Mouse (Mus musculus) heart, postnatal 36 days (tissue): ENCODE measurements around the gene Olfr1090. TPM values are rescaled to one million over a fixed set of nuclear protein-coding genes. Genes with fewer than 3 reads are reported as not detected.

ENCODE experiments used
- DNase-seq, 2 experiments: peaks; one replicate each; pipeline ENCODE4 v3.0.0; 2021 to 2022
- intact Hi-C: fragments of 180-260 bp; cut with DNase I; formaldehyde crosslinking; loops from one replicate; pipeline ENCODE4 v1.15.1; 2025
- total RNA-seq, 2 experiments: library from RNA; stranded (reverse); gene quantifications; 2 replicates each; pipeline ENCODE4 v1.2.3; 2021

The Olfr1090 gene
- total RNA-seq = not detected

DNA sequence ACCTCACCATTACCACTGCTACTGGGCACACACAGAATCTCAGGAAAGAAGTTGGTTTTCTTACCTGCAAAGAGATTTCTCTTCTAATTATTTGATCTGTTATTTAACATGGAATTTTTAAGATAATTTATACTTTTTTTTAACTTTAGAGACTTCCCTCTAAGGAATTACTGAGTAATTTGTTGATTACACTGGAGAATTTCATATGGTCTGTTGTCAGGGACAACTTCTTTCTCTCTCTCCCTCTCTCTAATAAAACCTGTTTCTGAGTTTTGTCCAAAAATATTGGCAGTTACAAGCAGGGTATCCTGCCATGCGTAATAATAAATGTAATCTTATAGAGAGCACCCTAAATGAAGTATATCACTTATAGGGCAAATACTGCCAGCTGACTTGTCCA, at the start of gene Olfr1090:
TSS of gene Olfr1090 (minus strand) at position 101 of the 400 bp plus-strand sequence.
- intact Hi-C loops = no loop called here
- DNase-seq = no peak

DNA sequence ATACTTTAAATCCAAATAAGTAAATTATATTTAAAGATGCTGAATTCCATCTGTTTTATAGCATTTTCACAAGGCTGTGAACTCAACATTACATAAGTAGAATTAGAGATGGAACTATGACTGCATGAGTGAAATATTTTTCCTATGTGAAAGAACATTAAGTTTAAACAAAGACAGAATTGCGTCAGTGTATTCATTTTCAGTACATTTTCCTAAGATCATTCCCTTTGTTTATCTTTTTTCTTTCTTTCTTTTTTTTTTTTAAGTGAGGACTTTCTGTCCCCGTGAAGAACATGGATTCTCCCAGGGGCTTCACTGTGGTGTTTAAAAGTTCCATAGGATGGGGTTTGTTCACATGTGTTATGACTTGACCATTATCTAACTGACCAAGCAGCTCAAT, 23.4 kb upstream of the Olfr1090 start, which contains the start of gene Olfr1093:
TSS of gene Olfr1093 (plus strand) at position 301 of the 400 bp plus-strand sequence.
- no peak for DNase-seq
- intact Hi-C loops = no loop called here

DNA sequence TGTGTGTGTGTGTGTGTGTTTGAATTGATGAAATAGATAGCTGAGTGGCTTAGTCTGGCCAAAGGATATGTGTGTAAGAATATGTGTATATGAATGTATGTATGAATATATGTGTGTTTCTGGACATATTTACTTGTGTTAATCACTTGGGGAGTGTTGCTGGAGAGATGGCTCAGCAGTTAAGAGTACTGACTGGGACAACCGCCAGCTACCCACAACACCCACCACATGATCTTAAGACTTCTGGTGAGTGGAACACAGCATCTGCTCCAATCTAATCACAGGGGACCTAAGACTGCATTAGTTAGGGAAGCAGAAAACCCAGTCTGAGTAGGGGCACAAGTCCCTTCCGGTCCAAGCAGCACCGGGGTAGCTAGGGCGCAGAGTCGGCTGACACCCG, 2.3 kb upstream of the Olfr1090 start:
- intact Hi-C loops = no loop called here
- DNase-seq = no peak

DNA sequence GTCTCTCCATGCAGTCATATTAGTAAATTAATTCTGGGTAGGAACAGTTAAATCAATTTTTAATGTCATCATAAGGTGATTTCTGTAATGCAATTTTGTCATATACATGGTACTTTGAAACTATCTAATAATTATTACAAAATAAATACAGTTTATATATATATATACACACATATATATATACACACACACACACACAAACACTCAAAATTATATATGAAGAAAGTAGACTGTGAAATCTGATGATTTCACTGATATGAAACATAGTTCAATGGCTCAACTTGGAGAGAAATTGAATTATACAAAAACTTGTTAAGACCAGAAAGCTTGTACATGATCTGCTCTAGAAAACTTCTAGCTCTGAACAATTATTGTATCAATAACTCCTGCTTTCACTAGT, 25.2 kb downstream of the Olfr1090 start, which contains the start of gene Olfr1089:
TSS of gene Olfr1089 (minus strand) at position 101 of the 400 bp plus-strand sequence.
- DNase-seq = no peak
- intact Hi-C loops = no loop called here

Other genes starting within 250 kb of the Olfr1090 start
- gene Olfr1079, start 216.5 kb downstream of the Olfr1090 start, total RNA-seq = not detected
- gene Olfr1080, start 200.8 kb downstream of the Olfr1090 start, total RNA-seq = not detected
- not detected for gene Olfr1082, start 160.0 kb downstream of the Olfr1090 start, total RNA-seq
- not detected for gene Olfr1084, start 119.3 kb downstream of the Olfr1090 start, total RNA-seq
- gene Olfr1085, start 97.0 kb downstream of the Olfr1090 start, total RNA-seq = not detected
- gene Olfr1086, start 78.9 kb downstream of the Olfr1090 start, total RNA-seq = not detected
- not detected for gene Olfr1087, start 60.6 kb downstream of the Olfr1090 start, total RNA-seq
- gene Olfr1089, start 25.3 kb downstream of the Olfr1090 start, total RNA-seq = not detected
- not detected for gene Olfr1093, start 23.5 kb upstream of the Olfr1090 start, total RNA-seq
- not detected for gene Olfr141, start 51.0 kb upstream of the Olfr1090 start, total RNA-seq
- gene Olfr1094, start 65.7 kb upstream of the Olfr1090 start, total RNA-seq = not detected
- gene Olfr1095, start 92.7 kb upstream of the Olfr1090 start, total RNA-seq = not detected
- not detected for gene Gm13723, start 115.8 kb upstream of the Olfr1090 start, total RNA-seq
- gene Olfr1097, start 133.2 kb upstream of the Olfr1090 start, total RNA-seq = not detected
- gene Olfr1098, start 165.6 kb upstream of the Olfr1090 start, total RNA-seq = not detected
- not detected for gene Olfr1099, start 201.7 kb upstream of the Olfr1090 start, total RNA-seq
- gene Olfr1100, start 221.0 kb upstream of the Olfr1090 start, total RNA-seq = not detected
- gene Olfr1101, start 232.2 kb upstream of the Olfr1090 start, total RNA-seq = not detected
- not detected for gene Olfr1102, start 239.4 kb upstream of the Olfr1090 start, total RNA-seq